Mouse (Mus musculus) hindbrain, embryonic 12.5 days (tissue): ENCODE measurements around the gene Snorc. TPM values are rescaled to one million over a fixed set of nuclear protein-coding genes. Genes with fewer than 3 reads are reported as not detected.
"Not testable (repeated sequence)": the region's sequence is repeated elsewhere in the genome, so short reads cannot be mapped to it uniquely, and the experiment has no call there.

ENCODE experiments used
- ATAC-seq: fragments of 200-750 bp; cut with Nextera tagmentation; 2 replicates; pipeline ENCODE4 v1.8.0; 2017; ENCODE audit warnings: moderate TSS enrichment; ENCODE audit not compliant: low FRiP score
- H3K27ac ChIP-seq: fragments of 300-500 bp; sonication (generic); 2 replicates; pipeline ENCODE4 v1.5.1; 2016; ENCODE audit warnings: mild to moderate bottlenecking
- H3K27me3 ChIP-seq: fragments of 300-500 bp; sonication (generic); 2 replicates; pipeline ENCODE4 v1.6.1; 2016; ENCODE audit warnings: mild to moderate bottlenecking
- H3K36me3 ChIP-seq: fragments of 300-500 bp; sonication (generic); 2 replicates; pipeline ENCODE4 v1.6.1; 2016; ENCODE audit warnings: mild to moderate bottlenecking
- H3K4me1 ChIP-seq: fragments of 300-500 bp; sonication (generic); 2 replicates; pipeline ENCODE4 v1.6.1; 2016
- H3K4me2 ChIP-seq: fragments of 300-500 bp; sonication (generic); replicated peaks from 2 replicates; pipeline ENCODE4 v1.6.1; 2016; ENCODE audit warnings: mild to moderate bottlenecking
- H3K4me3 ChIP-seq: fragments of 300-500 bp; sonication (generic); 2 replicates; pipeline ENCODE4 v1.5.1; 2016; ENCODE audit warnings: mild to moderate bottlenecking
- H3K9ac ChIP-seq: fragments of 300-500 bp; sonication (generic); 2 replicates; pipeline ENCODE4 v1.6.1; 2016; ENCODE audit warnings: mild to moderate bottlenecking, moderate library complexity
- H3K9me3 ChIP-seq: fragments of 300-500 bp; sonication (generic); replicated peaks from 2 replicates; pipeline ENCODE4 v1.6.1; 2016; ENCODE audit warnings: mild to moderate bottlenecking
- WGBS: fragments of 180-500 bp; shearing (Covaris S2); methylation state at CpG from one replicate; pipeline ENCODE4 v1.1.7; 2016; 5-methylcytosine and 5-hydroxymethylcytosine counted together
- polyA plus RNA-seq: library from polyadenylated mRNA; unstranded; fragments of >200 nt; fragmentation: Nextera tagmentation; extraction: Ambion mirVana; gene quantifications from 2 replicates; pipeline ENCODE4 v1.2.1, GENCODE M21; 2016

Gene Snorc
- 1.4 and 3.5 TPM in 2 replicates for polyA plus RNA-seq

GRCm38 (mm10) chr1:87469971-87470370 lies at the start of gene Snorc:
Snorc (plus strand) TSS chr1:87470271.
- H3K36me3 ChIP-seq, H3K4me1 ChIP-seq, ATAC-seq, H3K27ac ChIP-seq, H3K4me3 ChIP-seq, H3K4me2 ChIP-seq, H3K9ac ChIP-seq, H3K9me3 ChIP-seq: not testable (repeated sequence)
- WGBS, result 39% methylated on average over 7 of the region's 10 CpGs
- H3K27me3 ChIP-seq, result peaks cover 13% of the 10 kb centered on the region

- Histone ChIP-seq H3K36me3 (peaks cover 62% of the 10 kb centered on the region), H3K9me3 (no peaks in the 10 kb centered on the region), H3K4me1 (no peaks in the 10 kb centered on the region), H3K27me3 (no peaks in the 10 kb centered on the region), H3K4me3 (no peak overlapping the region), H3K27ac (no peak overlapping the region), H3K4me2 (no peak overlapping the region), H3K9ac (no peak overlapping the region)
- WGBS, result 94% methylated on average over 2 of the region's 2 CpGs
- ATAC-seq, result no peak
Observed at GRCm38 (mm10) chr1:87435125-87435524, 34.9 kb upstream of the Snorc start.

- H3K9ac ChIP-seq, result no peak overlapping the region
- no peaks in the 10 kb centered on the region for H3K9me3 ChIP-seq
- ATAC-seq, result no peak
- 88% methylated on average over 6 of the region's 6 CpGs for WGBS
- H3K4me3 ChIP-seq, result no peak overlapping the region
- H3K36me3 ChIP-seq, result peaks cover 63% of the 10 kb centered on the region
- H3K27me3 ChIP-seq, result no peaks in the 10 kb centered on the region
- H3K4me2 ChIP-seq, result no peak overlapping the region
- H3K27ac ChIP-seq, result no peak overlapping the region
- no peaks in the 10 kb centered on the region for H3K4me1 ChIP-seq
Observed at GRCm38 (mm10) chr1:87436583-87436982, 33.5 kb upstream of the Snorc start.

- no peak for ATAC-seq
- WGBS, result 43% methylated on average over 5 of the region's 5 CpGs
- peaks cover 50% of the 10 kb centered on the region for H3K36me3 ChIP-seq
Observed at GRCm38 (mm10) chr1:87447183-87448104, 22.6 kb upstream of the Snorc start.

GRCm38 (mm10) chr1:87449432-87449831 lies 20.6 kb upstream of the Snorc start:
- H3K27me3 ChIP-seq, result no peaks in the 10 kb centered on the region
- no peaks in the 10 kb centered on the region for H3K4me1 ChIP-seq
- H3K9me3 ChIP-seq, result no peaks in the 10 kb centered on the region
- WGBS, result 80% methylated on average over 4 of the region's 4 CpGs
- no peak overlapping the region for H3K4me2 ChIP-seq
- no peak overlapping the region for H3K4me3 ChIP-seq
- H3K36me3 ChIP-seq, result peaks cover 41% of the 10 kb centered on the region
- ATAC-seq, result no peak
- H3K9ac ChIP-seq, result no peak overlapping the region
- no peak overlapping the region for H3K27ac ChIP-seq

More at GRCm38 (mm10) chr1:87447183-87448104, 22.6 kb upstream of the Snorc start:
- Histone ChIP-seq H3K4me2 (no peak overlapping the region), H3K4me3 (no peak overlapping the region), H3K27ac (no peak overlapping the region), H3K9ac (no peak overlapping the region), H3K27me3 (no peaks in the 10 kb centered on the region), H3K9me3 (no peaks in the 10 kb centered on the region), H3K4me1 (no peaks in the 10 kb centered on the region)

GRCm38 (mm10) chr1:87456425-87456824 lies 13.6 kb upstream of the Snorc start:
- Histone ChIP-seq H3K4me1 (no peaks in the 10 kb centered on the region), H3K36me3 (no peaks in the 10 kb centered on the region), H3K9ac (no peak overlapping the region), H3K4me2 (no peak overlapping the region), H3K27ac (no peak overlapping the region), H3K4me3 (no peak overlapping the region), H3K27me3 (no peaks in the 10 kb centered on the region), H3K9me3 (no peaks in the 10 kb centered on the region)
- ATAC-seq, result no peak
- WGBS, result 100% methylated on average over 1 of the region's 1 CpGs

- no peak overlapping the region for H3K27ac ChIP-seq
- ATAC-seq, result no peak
- no peaks in the 10 kb centered on the region for H3K27me3 ChIP-seq
- no peaks in the 10 kb centered on the region for H3K9me3 ChIP-seq
- no peak overlapping the region for H3K4me3 ChIP-seq
- no peak overlapping the region for H3K9ac ChIP-seq
- no peak overlapping the region for H3K4me2 ChIP-seq
- 90% methylated on average over 4 of the region's 4 CpGs for WGBS
- H3K36me3 ChIP-seq, result no peaks in the 10 kb centered on the region
- H3K4me1 ChIP-seq, result no peaks in the 10 kb centered on the region
Observed at GRCm38 (mm10) chr1:87458045-87458444, 12.0 kb upstream of the Snorc start.

- H3K9me3 ChIP-seq, H3K36me3 ChIP-seq, H3K4me1 ChIP-seq, H3K4me2 ChIP-seq, H3K27me3 ChIP-seq, H3K9ac ChIP-seq, ATAC-seq, H3K4me3 ChIP-seq, H3K27ac ChIP-seq: not testable (repeated sequence)
- 91% methylated on average over 7 of the region's 7 CpGs for WGBS
Observed at GRCm38 (mm10) chr1:87459856-87460255, 10.2 kb upstream of the Snorc start.

GRCm38 (mm10) chr1:87467469-87467868 lies 2.6 kb upstream of the Snorc start:
- Histone ChIP-seq H3K9ac (no peak overlapping the region), H3K27ac (no peak overlapping the region), H3K4me1 (no peaks in the 10 kb centered on the region), H3K27me3 (no peaks in the 10 kb centered on the region), H3K4me2 (no peak overlapping the region), H3K4me3 (no peak overlapping the region), H3K36me3 (no peaks in the 10 kb centered on the region), H3K9me3 (no peaks in the 10 kb centered on the region)
- no peak for ATAC-seq
- 83% methylated on average over 9 of the region's 9 CpGs for WGBS

GRCm38 (mm10) chr1:87468321-87468720 lies 1.8 kb upstream of the Snorc start:
- no peaks in the 10 kb centered on the region for H3K36me3 ChIP-seq
- H3K27ac ChIP-seq, result no peak overlapping the region
- no peak overlapping the region for H3K9ac ChIP-seq
- no peak overlapping the region for H3K4me3 ChIP-seq
- 79% methylated on average over 6 of the region's 6 CpGs for whole genome bisulfite sequencing
- no peaks in the 10 kb centered on the region for H3K27me3 ChIP-seq
- ATAC-seq, result no peak
- H3K4me2 ChIP-seq, result no peak overlapping the region
- no peaks in the 10 kb centered on the region for H3K4me1 ChIP-seq
- no peaks in the 10 kb centered on the region for H3K9me3 ChIP-seq

- ATAC-seq, result no peak
- H3K9ac ChIP-seq, result no peak overlapping the region
- H3K36me3 ChIP-seq, result no peaks in the 10 kb centered on the region
- H3K27ac ChIP-seq, result no peak overlapping the region
- H3K4me3 ChIP-seq, result no peak overlapping the region
- H3K9me3 ChIP-seq, result no peaks in the 10 kb centered on the region
- peaks cover 9% of the 10 kb centered on the region for H3K4me1 ChIP-seq
- no peak overlapping the region for H3K4me2 ChIP-seq
- 81% methylated on average over 7 of the region's 7 CpGs for WGBS
- H3K27me3 ChIP-seq, result peaks cover 29% of the 10 kb centered on the region
Observed at GRCm38 (mm10) chr1:87471914-87472313, 1.8 kb downstream of the Snorc start.

- Histone ChIP-seq H3K27ac (no peak overlapping the region), H3K27me3 (peaks cover 36% of the 10 kb centered on the region), H3K9me3 (no peaks in the 10 kb centered on the region), H3K4me3 (no peak overlapping the region), H3K36me3 (no peaks in the 10 kb centered on the region), H3K4me1 (peaks cover 9% of the 10 kb centered on the region), H3K4me2 (no peak overlapping the region), H3K9ac (no peak overlapping the region)
- ATAC-seq, result no peak
- 89% methylated on average over 7 of the region's 7 CpGs for WGBS
Observed at GRCm38 (mm10) chr1:87472576-87472975, 2.5 kb downstream of the Snorc start.
